Mouse (Mus musculus) intestine, embryonic 16.5 days (tissue): ENCODE data around the gene Strip1. TPM values are rescaled to one million over a fixed set of nuclear protein-coding genes. Genes with fewer than 3 reads are reported as not detected.

Experiments
- ATAC-seq: fragments of 200-750 bp; cut with Nextera tagmentation; 2 replicates; pipeline ENCODE4 v1.8.0; 2017; ENCODE audit warnings: moderate TSS enrichment, moderate library complexity
- H3K27ac ChIP-seq: fragments of 300-500 bp; sonication (generic); 2 replicates; pipeline ENCODE4 v1.5.1; 2014; ENCODE audit warnings: mild to moderate bottlenecking, low read length
- H3K27me3 ChIP-seq: fragments of 300-500 bp; sonication (generic); replicated peaks from 2 replicates; pipeline ENCODE4 v1.6.1; 2014; ENCODE audit warnings: low read length, control low read depth, mixed read lengths; ENCODE audit not compliant: control insufficient read depth, insufficient read depth
- H3K36me3 ChIP-seq: fragments of 300-500 bp; sonication (generic); 2 replicates; pipeline ENCODE4 v1.6.1; 2014; ENCODE audit warnings: low read length, control low read depth; ENCODE audit not compliant: control insufficient read depth, insufficient read depth
- H3K4me1 ChIP-seq: fragments of 300-500 bp; sonication (generic); 2 replicates; pipeline ENCODE4 v1.6.1; 2014; ENCODE audit warnings: low read length, control low read depth, mixed read lengths; ENCODE audit not compliant: control insufficient read depth, insufficient read depth
- H3K4me2 ChIP-seq: fragments of 300-500 bp; sonication (generic); 2 replicates; pipeline ENCODE4 v1.6.1; 2014; ENCODE audit warnings: low read depth, low read length, control low read depth
- H3K4me3 ChIP-seq: fragments of 300-500 bp; sonication (generic); 2 replicates; pipeline ENCODE4 v1.5.1; 2014; ENCODE audit warnings: mild to moderate bottlenecking, low read length
- H3K9ac ChIP-seq: fragments of 300-500 bp; sonication (generic); 2 replicates; pipeline ENCODE4 v1.6.1; 2014; ENCODE audit warnings: low read depth, low read length
- H3K9me3 ChIP-seq: fragments of 300-500 bp; sonication (generic); 2 replicates; pipeline ENCODE4 v1.6.1; 2016; ENCODE audit warnings: low read length, control low read depth; ENCODE audit not compliant: control insufficient read depth
- WGBS: fragments of 180-500 bp; shearing (Covaris S2); extraction: QIAGEN DNeasy Blood & Tissue Kit; methylation state at CpG from one replicate; pipeline ENCODE4 v1.1.7; 2014; 5-methylcytosine and 5-hydroxymethylcytosine counted together
- polyA plus RNA-seq: library from polyadenylated mRNA; unstranded; fragments of >200 nt; fragmentation: Nextera tagmentation; extraction: Ambion mirVana; gene quantifications from 2 replicates; pipeline ENCODE4 v1.2.1, GENCODE M21; 2015

Strip1 gene
- polyA plus RNA-seq, 1 experiment from 2014 or later: 31.7 TPM

DNA sequence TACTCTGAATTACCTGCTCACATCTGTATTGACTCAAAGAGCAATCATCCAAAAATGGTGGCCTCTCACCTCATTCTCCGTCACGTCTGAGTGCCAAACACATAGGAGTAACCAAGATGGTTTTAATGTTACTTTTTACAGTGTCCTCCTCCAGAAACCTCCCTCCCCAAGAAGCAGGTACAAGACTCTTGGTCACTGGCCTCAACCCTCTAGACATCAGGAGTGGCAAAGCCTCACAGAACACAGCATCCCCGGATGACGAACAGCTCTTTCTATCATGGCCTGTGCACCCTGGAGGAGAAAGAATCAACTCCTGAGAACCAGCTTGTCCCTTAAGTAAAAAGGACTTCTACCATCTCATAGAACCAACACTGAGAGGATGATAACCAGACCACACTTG is 1.3 kb upstream of the Strip1 start:
- no peaks in the 10 kb centered on the region for H3K36me3 ChIP-seq
- H3K27ac ChIP-seq: no peak overlapping the region
- 94% methylated on average over 4 of the region's 4 CpGs for WGBS
- no peak for ATAC-seq
- no peak overlapping the region for H3K9ac ChIP-seq
- no peaks in the 10 kb centered on the region for H3K27me3 ChIP-seq
- no peak overlapping the region for H3K4me3 ChIP-seq
- H3K9me3 ChIP-seq: no peaks in the 10 kb centered on the region
- 0 out of 2 replicates have a peak, but pooled peaks cover 9% of the 10 kb centered on the region for H3K4me1 ChIP-seq
- no peak overlapping the region for H3K4me2 ChIP-seq

DNA sequence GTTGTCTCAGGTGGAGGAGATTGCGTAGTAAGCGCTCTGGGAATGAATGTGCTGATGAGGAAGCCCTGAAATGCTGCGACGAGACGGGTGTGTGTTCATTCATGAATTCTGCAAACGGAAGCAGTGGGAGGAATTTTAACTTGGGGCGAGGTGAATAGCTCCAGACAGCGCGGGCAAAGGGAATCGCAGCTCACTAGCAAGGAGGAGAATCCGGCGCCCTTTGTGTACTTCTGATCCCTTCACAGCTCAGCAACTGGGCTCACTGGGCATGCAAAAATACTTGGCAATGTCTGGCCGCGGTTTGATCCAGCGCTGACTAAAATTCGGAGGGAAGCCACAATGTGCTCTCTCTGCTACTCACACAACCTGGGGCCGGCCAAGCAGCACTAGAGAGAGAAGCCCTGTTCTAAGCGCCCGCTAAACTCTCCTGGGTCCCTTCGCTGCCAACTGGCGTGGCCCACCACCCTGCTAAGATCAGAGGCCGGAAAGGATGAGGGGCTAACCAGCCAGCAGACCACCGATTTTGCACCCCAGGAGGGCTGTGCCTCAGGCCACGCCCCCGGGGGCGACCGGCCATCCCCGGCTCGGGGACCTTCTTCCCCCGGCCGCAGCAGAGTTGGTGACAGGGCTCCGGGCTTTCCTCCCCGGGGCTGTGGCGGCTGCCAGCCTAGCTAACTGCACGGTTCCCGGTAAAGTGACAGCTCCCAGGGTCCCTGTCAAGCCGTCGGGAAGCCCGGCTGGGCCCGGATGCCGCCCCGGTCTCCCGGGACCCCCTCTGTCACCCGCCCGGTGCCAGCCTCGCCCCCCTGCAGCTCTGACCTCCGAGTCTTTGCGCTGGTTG is 592 bp downstream of the Strip1 start, which contains the start of gene Gm10961:
Gene Gm10961, plus strand, starts transcription at position 641 of the 841 bp plus-strand sequence.
- no peaks in the 10 kb centered on the region for H3K27me3 ChIP-seq
- peak within 1 kb of the TSS; percentile 99 for H3K9ac ChIP-seq
- H3K4me2 ChIP-seq: peak within 1 kb of the TSS; percentile 76
- peaks cover 9% of the 10 kb centered on the region; the same call in 1 of the 2 replicates for H3K36me3 ChIP-seq
- peak within 1 kb of the TSS; percentile 99 for H3K4me3 ChIP-seq
- 0 out of 2 replicates have a peak, but pooled peaks cover 6% of the 10 kb centered on the region for H3K4me1 ChIP-seq
- 1% methylated on average over 48 of the region's 48 CpGs for WGBS
- H3K9me3 ChIP-seq: no peaks in the 10 kb centered on the region
- ATAC-seq: peak; percentile 79
- H3K27ac ChIP-seq: peak within 1 kb of the TSS; percentile 90

DNA sequence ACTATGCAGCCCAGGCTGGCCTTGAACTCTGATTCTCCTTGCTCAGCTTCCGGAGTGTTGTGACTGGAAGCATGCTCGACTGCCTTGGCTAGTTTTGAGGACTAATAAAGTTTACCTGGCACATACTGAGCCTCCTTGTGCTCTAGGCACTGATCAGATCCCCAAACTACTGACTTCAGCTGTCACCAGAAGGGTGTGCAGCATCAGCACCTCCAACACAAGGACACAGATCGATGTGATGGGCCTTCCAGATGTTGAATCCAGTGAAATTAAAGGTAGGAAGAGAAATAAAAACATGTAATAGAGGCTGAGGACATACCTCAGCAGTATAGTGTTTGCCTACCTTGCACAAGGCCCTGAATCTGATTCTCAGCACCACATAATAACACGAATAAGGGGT is 2.1 kb downstream of the Strip1 start:
- Histone ChIP-seq H3K27me3 (no peaks in the 10 kb centered on the region), H3K9me3 (no peaks in the 10 kb centered on the region), H3K4me1 (0 out of 2 replicates have a peak, but pooled peaks cover 6% of the 10 kb centered on the region), H3K9ac (no peak overlapping the region), H3K27ac (no peak overlapping the region), H3K36me3 (peaks cover 11% of the 10 kb centered on the region; the same call in 1 of the 2 replicates), H3K4me3 (no peak overlapping the region), H3K4me2 (no peak overlapping the region)
- ATAC-seq: no peak
- 92% methylated on average over 4 of the region's 4 CpGs for WGBS

DNA sequence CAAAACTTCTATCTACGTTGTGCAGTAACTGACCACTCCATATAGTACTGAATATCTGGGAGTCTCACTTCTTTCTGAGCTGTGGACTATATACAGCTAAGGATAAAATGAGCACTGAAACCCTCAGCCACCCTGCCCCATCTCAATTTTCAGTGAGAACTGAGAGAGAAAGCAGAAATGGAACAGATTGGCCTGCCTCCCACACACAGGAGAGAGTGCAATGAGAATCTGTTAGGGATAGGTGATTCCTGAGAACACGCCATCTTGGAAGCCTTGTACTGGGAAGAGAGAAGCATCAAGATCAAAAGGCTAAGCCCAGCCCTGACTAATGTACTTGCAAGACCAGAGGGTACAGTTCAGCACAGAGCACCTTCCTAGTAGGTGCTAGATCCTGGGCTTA is 2.9 kb downstream of the Strip1 start:
- WGBS: 96% methylated on average over 2 of the region's 2 CpGs
- no peak overlapping the region for H3K4me2 ChIP-seq
- ATAC-seq: no peak

GRCm38 (mm10) chr3:107627641-107628040 is 3.9 kb downstream of the Strip1 start:
- H3K4me2 ChIP-seq: no peak overlapping the region
- no peaks in the 10 kb centered on the region for H3K27me3 ChIP-seq
- 94% methylated on average over 7 of the region's 7 CpGs for WGBS
- H3K9me3 ChIP-seq: no peaks in the 10 kb centered on the region
- H3K4me1 ChIP-seq: 0 out of 2 replicates have a peak, but pooled peaks cover 6% of the 10 kb centered on the region
- H3K36me3 ChIP-seq: peaks cover 13% of the 10 kb centered on the region; the same call in 1 of the 2 replicates
- no peak overlapping the region for H3K9ac ChIP-seq
- H3K27ac ChIP-seq: no peak overlapping the region
- no peak for ATAC-seq
- no peak overlapping the region for H3K4me3 ChIP-seq

More for the DNA sequence above, 2.9 kb downstream of the Strip1 start:
- Histone ChIP-seq H3K9me3 (no peaks in the 10 kb centered on the region), H3K36me3 (peaks cover 13% of the 10 kb centered on the region; the same call in 1 of the 2 replicates), H3K4me1 (0 out of 2 replicates have a peak, but pooled peaks cover 6% of the 10 kb centered on the region), H3K27ac (no peak overlapping the region), H3K9ac (no peak overlapping the region), H3K4me3 (no peak overlapping the region), H3K27me3 (no peaks in the 10 kb centered on the region)

DNA sequence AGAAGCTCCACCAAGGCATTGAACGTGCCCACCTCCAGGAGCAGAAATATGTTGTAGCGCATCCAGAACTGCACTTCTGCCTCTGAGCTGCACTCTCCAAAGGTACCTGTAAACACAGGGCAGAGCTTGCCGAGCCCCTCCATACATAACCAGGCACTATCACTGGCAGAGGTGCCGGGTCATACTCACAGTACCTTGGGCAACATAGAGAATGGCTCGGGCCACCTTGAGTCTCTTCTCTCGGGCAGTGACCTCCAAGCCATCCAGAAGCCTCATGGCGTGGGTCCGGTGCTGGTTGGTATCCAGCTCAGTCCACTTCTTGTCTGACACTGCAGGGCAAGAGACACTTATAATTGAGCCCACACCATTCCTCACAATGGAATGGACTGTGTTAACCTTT is 4.7 kb downstream of the Strip1 start:
- no peak for ATAC-seq
- Histone ChIP-seq H3K27ac (no peak overlapping the region), H3K9me3 (no peaks in the 10 kb centered on the region), H3K36me3 (peaks cover 14% of the 10 kb centered on the region; the same call in 1 of the 2 replicates), H3K4me1 (0 out of 2 replicates have a peak, but pooled peaks cover 6% of the 10 kb centered on the region), H3K27me3 (no peaks in the 10 kb centered on the region), H3K4me3 (no peak overlapping the region), H3K9ac (no peak overlapping the region), H3K4me2 (no peak overlapping the region)
- WGBS: 94% methylated on average over 8 of the region's 8 CpGs

DNA sequence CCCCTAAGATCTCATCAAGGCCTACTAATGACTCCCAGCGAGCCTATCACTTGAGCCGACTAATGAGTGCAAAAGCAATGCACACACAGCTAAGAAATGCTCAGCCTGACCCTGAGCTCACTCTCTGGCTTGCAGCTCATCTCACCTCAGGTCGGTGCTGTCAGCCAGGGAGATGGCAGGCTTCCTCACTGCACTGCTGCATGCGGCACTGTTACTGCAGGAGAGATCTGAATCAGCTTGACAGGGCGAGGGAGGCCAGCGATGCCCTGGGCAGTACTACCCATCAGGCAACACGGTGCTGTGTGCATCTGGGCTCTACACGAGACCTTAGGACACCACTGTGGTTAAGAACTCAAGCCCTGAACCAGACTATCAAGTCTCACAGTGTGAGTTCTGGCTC is 6.0 kb downstream of the Strip1 start:
- Histone ChIP-seq H3K9ac (no peak overlapping the region), H3K27me3 (no peaks in the 10 kb centered on the region), H3K4me3 (no peak overlapping the region), H3K9me3 (no peaks in the 10 kb centered on the region), H3K27ac (no peak overlapping the region), H3K36me3 (peaks cover 14% of the 10 kb centered on the region; the same call in 1 of the 2 replicates), H3K4me2 (no peak overlapping the region), H3K4me1 (0 out of 2 replicates have a peak, but pooled peaks cover 6% of the 10 kb centered on the region)
- WGBS: 88% methylated on average over 8 of the region's 8 CpGs
- ATAC-seq: no peak

GRCm38 (mm10) chr3:107624424-107624823 is 7.1 kb downstream of the Strip1 start:
- 96% methylated on average over 8 of the region's 8 CpGs for WGBS
- Histone ChIP-seq H3K9me3 (no peaks in the 10 kb centered on the region), H3K27ac (no peak overlapping the region), H3K27me3 (no peaks in the 10 kb centered on the region), H3K36me3 (peaks cover 20% of the 10 kb centered on the region), H3K4me3 (no peak overlapping the region), H3K4me2 (no peak overlapping the region), H3K9ac (no peak overlapping the region), H3K4me1 (no peaks in the 10 kb centered on the region)
- no peak for ATAC-seq

- H3K9ac ChIP-seq: no peak overlapping the region
- no peak for ATAC-seq
- no peaks in the 10 kb centered on the region for H3K9me3 ChIP-seq
- peaks cover 27% of the 10 kb centered on the region for H3K36me3 ChIP-seq
- H3K4me3 ChIP-seq: no peak overlapping the region
- no peaks in the 10 kb centered on the region for H3K4me1 ChIP-seq
- WGBS: 96% methylated on average over 7 of the region's 7 CpGs
- no peak overlapping the region for H3K27ac ChIP-seq
- H3K4me2 ChIP-seq: no peak overlapping the region
- H3K27me3 ChIP-seq: no peaks in the 10 kb centered on the region
Observed at GRCm38 (mm10) chr3:107622537-107622936, 9.0 kb downstream of the Strip1 start.
